Mouse (Mus musculus) cerebellum, adult 9-10 months (tissue): ENCODE results near the gene Zc3h12a.

Experiments
- DNase-seq: peaks from one replicate; pipeline ENCODE4 v3.0.0; 2022

The Zc3h12a gene

DNA sequence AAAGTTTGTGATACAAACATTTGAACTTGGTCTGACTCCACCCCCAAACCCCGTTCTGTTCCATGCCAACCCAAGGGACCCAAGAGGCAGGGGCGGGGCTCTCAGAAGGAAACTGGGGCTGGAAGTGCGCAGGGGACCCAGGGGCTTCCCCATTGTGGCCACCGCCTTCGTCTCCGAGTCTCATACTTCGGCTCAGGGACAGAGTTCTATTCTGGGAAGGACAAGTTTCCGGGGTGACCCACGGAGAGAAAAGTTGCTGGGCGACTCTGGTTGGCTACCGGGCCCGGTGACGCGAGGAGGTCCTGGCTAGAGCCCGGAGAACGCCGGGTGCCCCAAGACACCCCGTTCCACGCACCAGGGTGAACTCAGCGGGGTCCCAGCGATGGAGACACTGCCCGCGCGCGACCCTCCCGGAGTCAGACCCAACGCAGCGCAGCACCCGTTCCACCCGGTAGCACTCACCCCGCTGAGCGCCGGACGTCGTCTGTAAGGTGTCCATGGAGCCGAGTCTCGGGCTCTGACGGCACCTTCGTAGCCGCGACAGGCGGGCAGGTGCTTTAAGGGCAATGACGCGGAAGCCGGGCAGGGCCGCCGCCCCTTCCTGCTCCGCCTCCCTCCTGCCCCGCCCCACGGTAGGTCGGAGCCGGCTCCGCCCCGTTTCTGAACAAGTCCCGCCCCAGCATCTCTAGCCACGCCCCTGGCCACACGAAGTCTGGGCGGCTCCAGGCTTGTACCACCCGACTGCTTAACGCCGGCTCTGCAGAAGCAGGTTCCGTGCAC is at the start of gene Zc3h12a:
Gene Zc3h12a, minus strand, starts transcription at position 536 of the 780 bp plus-strand sequence.
- DNase-seq = peak; percentile 41

DNA sequence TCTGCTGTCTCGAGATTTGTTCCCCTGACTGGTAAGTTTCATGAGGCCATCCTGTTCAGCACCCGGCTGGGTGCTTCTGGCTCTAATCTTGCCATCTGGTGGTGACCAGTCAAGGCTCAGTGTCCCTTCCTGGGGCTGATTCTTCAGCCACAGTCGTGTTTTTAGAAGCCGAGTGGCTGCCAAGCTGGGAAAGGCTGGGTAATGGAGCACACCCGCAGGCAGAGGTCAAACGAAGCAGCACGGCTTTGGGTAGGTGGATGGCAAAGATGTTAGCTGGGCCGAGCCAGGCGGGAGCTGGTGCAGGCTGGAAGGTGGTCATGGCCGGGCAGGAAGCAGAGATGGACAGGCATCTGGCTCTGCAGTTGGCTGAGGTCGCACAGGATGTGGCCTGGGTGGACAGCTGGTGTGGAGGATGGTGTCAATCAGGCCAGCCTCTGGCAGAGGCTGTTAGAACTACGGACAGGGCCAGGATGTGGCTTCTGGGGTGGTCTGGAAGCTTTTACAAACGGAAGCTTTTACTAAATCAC is 49.1 kb upstream of the Zc3h12a start:
- DNase-seq = peak; percentile 37

DNA sequence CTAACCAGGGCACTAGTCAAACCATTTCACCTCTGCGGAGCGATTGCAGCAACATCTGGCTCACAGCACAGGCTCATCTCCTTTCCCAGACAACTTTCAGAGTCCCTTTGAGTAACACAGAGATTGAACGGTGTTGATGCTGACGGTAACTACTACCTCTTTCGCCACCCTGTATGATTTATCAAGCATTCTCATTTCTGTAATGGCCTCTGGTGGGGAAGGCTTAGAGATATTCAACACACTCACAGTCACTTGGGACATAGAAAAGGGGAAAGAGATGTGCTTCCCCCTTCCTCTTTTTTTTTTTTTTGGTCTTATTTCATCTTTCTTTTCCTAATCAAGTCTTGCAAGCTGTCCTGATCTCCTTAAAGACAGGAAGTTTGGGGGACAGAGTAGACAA is 48.5 kb upstream of the Zc3h12a start:
- no peak for DNase-seq

DNA sequence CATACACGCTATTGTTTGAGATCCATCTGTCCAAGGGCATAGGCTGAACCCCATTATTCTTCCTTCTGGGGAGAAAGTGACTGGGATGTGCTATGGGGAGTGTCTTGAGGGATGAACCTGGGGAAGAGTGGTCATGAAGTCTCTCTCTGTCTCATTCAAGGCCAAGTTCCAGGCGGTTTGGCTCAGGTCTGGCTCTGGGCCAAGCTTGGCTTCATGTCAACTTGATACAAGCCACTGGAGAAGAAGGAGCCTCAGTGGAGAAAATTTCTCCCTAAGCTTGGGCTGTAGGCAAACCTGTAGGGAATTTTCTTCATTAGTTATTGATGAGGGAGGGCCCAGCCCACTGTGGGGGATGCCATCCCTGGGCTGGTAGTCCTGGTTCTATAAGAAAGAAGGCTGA is 48.0 kb upstream of the Zc3h12a start:
- DNase-seq = peak; percentile 71

DNA sequence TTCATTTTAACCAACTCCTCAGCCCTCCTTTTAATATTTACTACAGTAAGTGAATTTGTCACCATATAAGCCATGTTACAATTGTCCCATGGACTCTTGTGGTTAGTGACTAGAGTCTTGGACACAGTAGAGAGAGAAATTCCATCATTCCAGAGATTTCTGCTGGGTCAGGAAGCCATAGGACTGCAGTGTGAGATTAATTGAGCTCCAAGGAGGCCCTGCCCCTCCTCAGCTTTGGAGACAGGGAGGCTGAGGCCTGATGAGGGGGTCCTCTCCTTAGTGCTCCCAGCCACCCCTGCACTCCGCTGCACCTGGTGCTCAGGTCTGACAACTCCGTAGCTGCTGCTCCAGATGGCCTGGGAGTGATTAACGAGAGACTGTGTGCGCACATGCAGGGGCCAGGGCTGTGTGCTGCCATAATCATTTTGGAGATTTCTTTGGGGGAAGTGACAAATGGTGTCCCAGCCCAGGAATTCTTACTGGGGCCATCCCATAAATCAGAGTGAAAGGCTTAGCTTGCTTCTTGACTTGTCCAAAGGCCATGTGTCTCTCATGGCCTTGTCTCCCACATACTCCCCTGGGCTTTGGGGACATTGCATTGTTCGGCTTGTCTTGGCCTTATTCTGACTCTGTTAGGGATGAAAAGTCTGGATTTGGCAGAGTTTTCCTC is 47.0 kb upstream of the Zc3h12a start:
- DNase-seq = no peak

DNA sequence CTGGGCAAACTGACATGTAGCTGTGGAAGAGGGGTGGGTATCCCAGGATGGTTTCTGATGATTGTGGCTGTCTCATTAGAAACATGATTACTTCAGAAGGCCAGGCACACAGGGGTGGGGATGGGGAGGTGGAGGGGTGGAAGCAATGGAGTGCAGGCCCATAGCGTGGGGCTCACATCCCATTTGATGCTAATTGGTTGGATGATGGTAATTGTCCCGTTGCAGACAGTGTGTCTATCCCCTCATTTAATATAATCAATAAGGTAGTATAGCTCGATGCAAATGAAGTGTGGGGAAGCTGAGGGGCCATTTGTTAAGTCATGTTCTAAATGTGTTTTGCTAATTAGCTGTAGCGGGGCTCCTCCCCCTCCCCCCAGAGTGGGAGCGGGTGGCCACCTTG is 45.5 kb upstream of the Zc3h12a start:
- DNase-seq = no peak

DNA sequence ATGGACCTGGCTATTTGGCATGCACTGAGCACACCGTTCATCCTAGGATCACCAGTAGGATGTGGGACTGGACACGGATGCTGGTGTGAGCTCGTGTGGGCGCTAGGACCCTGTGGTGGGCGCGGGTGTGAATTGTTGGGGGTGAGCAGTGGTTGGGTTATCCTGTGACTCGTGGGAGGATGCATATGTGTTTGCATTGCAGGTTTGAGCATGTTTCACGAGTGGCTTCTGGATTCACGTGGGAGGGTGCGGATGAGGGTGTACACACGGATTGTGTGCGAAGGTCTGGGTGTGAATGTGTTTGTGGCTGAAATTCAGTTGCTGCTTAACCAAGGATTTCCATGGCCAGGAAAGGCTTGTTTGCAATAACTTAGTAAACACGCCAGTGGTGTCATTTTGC is 45.1 kb upstream of the Zc3h12a start:
- no peak for DNase-seq

DNA sequence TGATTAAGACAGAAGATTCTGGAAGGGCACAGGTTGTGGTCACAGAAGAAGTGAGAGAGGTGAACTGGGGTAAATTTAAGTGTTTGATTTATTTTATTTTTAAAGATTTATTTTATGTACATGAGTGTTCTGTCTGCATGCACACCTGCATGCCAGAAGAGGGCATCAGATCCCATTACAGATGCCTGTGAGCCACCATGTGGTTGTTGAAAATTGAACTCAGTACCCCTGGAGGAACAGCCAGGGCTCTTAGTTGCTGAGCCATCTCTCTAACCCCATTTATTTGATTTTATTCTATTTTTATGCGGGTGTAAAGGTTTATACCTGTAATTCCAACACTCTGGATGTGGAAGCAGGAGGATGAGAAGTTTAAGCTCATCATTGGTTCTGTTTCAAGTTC is 40.1 kb upstream of the Zc3h12a start:
- no peak for DNase-seq

DNA sequence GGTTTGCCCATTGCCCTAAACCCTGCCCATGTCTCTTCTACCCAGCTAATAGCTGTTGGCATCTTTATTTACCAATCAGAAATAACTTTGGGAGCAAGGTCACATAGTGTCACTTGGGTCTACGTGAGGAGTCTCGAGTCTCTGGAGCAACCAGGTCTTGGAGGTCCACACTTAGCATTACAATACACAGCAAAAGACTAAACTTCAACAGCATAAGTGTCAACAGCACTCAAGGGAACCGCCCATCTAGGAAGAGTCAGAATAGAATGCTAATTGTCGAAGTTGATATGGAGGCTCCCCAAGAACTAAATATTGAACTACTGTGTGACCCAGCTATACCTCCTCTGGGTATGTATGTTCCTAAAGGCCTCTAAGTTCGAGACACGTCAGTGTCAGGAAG is 37.2 kb upstream of the Zc3h12a start:
- DNase-seq = no peak

DNA sequence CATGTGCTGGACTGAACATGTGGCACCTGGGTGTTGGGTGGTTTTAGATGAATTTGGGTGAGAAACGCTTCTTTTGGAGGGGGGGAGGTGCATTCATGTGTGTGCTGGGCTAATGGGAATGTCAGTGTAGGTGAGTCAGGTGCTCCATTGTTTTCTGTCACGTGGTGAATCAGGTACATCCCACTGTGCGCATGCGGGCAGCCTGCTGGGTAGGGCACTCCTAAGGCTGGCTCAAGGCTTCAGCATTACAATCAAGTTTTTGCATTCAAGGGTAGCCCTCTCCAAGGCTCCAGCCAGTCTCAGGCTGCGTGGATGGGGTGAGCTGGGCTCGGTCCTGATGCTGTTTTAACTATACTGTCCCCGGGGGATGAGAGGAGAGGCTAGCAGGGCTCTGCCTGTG is 35.1 kb upstream of the Zc3h12a start:
- no peak for DNase-seq

DNA sequence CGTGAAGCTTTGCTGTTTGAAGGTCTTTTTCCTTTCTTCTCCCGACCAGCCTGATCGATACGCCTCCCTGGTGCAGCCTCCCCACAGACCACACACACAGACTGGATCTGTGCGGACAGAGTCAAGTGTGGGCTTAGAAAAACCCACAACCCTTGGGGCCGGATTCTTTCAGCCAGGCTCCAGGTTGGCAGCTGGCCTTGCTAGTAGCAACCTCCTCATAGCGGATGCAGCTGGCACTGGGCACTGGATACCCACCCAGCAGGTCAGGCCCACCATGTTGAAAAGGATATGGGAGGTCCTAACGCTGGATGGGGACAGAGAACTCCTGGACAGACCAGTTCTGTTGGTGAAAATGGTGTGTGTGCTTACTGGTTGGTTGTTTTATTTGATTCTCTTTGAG is 33.8 kb upstream of the Zc3h12a start:
- no peak for DNase-seq

DNA sequence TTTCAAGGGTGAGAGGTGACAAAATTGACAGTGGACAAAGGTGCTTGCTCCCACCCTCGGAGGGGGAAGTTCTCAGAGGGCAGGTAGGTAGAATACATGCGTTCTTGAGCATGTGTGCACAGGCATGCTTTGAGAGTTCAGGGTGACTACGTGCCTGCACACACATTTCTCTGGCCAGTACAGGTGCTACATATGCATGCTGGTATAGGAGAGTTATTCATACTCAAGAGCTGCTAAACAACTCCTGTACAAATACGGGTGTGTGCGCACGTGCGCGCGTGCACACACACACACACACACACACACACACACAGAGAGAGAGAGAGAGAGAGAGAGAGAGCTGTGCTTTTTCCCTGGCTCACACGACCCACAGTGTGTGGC is 33.3 kb upstream of the Zc3h12a start:
- no peak for DNase-seq

DNA sequence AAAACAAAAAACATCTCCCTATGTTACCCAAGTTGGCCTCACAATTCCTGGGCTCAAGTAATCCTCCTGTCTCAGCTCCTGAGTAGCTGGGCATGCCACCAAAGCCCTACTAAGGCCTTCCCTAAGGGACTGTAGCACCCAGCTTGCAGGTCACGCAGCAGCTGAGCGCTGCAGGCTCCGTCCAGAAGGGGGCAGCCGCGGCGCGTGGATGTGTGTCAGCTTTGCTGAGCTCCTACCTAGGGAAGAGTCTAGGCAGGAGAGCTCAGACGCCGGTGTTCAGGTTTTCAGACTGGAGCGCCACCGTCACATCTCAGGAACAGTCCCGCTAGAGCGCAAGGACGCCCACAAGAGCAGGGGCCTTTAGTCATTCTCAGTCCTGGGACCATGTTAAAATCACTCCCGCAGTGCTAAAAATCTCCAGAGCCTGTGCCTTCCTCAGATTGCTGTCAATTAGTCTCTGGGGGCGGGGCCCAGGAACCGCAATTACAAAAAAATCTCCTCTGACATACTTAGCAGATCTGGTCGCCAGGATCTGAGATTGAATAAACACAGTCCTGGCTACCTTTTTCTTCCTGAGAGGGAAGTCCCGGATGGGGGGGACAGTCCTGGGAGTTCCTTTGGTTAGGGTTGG is 32.8 kb upstream of the Zc3h12a start:
- peak; percentile 91 for DNase-seq

DNA sequence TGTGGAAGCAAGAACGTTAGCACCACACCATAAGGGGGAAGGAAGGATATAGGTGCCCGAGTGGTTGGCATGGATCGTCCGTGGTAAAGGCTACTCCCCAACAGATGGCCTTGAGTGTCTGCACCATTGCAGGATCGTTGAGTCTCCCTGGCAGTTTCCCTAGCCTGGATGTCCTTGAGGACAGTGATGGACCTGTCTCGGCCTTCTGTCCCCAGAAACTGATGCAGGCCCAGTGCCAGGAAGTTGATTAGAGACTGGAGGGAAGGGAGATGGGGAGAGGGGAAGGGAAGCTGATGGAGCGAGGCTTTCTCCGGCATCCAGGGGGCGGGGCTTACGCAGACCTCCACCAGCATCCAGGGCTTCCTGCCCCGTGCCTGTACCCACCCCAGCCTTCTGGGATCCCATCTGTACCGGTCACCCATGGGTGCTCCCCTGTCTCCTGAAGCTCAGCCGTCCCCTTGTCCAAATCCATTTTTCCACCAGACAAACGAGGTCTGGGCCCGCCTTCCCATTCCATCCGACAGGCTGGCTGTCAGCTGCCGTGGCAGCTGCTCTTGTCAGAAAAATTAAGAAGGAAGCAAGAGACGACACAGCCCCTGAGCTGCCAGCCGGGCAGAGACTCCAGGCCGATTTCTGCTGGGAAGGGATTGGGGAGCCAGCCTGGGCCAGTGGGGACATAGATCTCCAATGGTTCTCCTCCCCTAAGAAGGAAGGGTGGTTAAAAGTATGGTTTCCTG is 31.1 kb upstream of the Zc3h12a start:
- DNase-seq = peak; percentile 62

DNA sequence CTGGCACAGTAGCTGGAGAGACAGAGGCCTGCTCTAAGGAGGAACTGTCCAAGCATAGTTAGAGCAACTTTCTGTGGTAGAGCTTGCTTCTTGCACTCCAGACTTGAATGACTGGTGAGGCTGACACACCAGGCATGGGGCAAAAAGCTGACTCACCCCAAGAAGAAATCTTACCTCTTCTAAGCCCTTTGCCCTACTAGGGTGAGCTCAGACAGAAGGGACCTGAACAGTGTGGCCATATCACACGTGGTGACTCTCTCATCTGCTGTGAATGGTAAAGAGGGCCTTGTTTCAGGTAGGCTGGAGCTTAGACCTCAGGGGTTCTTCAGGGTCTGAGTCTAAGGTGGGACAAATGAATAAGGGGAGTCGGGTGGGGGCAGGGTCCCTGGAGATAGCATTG is 30.4 kb upstream of the Zc3h12a start:
- no peak for DNase-seq

DNA sequence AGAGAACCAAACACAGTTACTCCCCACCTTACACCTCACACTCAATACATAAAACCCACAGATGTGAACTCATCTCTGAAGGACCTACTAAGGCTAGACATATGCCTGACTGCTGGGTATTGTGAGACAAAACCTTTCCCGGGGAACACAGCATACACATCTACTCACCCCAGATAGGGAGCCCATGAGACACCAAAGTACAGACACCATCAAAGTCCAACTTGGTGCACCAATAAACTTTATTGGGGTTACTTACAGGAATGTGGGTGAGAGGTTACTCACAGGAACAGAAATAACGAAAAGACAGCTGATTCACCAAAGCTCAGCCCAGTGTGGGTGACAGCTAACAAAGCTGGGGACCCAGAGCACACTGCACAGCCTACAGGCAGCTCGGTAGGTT is 29.7 kb upstream of the Zc3h12a start:
- no peak for DNase-seq

DNA sequence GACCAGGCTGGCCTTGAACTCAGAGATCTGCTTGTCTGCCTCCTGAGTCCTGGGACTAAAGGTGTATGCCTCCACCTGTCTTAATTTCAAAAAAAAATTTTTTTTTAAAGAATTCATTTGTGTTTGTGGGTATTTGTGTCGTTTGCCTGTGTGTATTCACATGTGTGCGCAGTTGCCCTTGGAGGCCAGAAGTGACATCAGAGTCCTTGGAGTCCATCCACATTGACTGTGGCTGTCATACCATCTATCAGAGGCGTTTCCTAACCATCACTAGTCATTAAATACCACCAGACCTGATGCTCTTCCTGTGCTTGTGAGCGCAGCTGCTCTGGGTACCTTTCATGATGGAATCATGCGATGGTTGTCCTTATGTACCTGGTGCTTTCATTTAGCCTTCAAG is 28.0 kb upstream of the Zc3h12a start:
- no peak for DNase-seq

DNA sequence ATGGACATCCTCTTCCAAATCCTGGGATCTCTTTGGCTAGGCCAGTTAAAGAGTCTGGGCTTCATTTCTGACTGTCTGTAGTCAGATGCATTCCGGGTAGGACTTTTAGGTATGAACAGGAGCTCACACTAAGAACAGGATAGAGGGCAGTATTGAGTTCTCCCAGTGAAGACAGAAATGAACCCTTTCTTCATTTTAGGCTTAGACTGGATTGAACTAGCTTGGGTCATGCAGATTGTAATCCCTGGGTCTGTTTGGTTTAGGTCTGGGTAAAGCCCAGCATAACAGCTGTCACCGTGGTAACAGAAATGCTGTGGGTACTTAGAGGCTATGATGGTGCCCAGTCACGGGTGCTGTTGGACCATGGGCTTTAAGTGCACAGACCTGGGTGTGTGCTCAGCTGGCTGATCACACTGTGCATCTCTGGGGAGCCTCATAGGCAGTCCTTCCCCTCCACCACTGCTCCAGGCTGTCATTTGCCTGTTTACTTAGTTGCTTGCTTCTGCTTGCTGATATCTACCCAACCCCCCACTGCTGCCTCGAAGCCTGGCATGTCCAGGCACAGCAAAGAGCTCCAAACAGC is 26.1 kb upstream of the Zc3h12a start:
- DNase-seq = no peak

DNA sequence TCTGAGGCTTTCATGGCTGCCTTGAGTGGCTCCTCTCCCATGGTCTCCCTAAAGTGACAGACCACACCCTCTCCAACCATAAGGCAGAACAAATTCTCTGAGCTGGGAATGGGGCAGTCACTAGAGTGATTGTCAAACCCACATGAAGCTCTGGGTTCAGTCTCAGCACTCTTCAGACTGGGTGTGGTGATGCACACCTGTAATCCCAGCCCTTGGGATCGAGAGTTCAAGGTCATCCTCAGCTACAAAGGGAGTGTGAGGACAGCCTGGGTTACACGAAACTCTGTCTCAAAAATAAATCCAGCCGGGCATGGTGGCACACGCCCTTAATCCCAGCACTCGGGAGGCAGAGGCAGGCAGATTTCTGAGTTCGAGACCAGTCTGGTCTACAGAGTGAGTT is 24.8 kb upstream of the Zc3h12a start:
- DNase-seq = no peak

DNA sequence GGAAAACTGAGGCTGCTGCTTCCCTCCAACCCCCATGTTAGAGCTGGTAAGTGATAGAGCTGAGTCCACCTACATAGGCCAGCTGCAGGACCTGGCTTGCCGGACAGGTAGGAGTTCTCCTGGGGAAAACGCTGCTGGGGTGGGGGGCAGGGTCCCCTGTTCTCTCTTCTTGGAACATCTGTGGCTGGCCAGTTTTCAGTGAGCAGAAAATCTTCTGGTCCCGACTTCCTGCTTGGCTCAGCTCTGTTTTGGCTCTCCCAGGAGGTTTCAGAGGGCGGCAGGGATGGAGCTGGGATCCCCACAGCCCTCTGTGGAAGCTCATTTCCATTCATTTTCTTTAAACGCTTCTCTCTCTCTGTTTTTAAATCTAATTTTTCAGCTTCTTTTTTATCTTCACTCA is 21.8 kb upstream of the Zc3h12a start:
- no peak for DNase-seq

DNA sequence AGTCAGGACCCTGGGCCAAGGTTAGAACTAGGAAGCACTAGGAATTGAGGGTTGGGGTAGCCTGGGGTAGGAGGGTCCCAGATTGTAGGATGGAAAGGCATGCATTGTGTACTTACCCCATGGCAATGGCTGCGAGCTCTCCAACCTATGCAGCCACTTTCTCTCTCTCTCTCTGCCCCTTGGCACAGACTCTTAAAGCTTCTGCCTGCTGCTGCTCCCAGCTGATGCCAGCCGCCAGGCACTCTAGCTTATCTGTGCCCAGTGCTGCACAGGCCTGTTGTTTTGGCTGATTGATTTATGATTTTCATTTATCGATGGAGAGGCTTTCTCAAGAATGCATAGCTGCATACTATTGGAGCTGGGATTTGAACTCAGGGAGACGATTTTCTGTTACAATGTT is 20.3 kb upstream of the Zc3h12a start:
- DNase-seq = no peak

DNA sequence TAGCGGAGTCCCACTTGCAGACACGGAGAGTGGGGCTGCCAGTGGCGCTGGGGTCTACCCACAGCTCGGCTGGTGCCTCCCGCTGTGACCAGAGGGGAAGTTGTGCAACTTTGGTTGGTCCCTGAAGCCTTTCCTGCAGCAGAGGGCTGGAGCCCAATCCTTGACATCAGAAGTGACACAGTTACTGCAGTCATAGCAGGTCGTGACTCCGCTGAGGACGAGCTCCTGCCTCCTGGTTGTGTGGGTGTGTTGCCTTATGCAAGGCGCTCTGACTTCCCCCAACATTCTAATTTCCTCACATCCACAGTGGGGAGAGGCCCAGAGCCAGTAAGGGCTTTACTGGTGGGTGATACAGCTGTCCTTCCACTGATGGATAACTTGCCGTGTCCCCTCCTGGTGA is 17.6 kb upstream of the Zc3h12a start:
- no peak for DNase-seq

DNA sequence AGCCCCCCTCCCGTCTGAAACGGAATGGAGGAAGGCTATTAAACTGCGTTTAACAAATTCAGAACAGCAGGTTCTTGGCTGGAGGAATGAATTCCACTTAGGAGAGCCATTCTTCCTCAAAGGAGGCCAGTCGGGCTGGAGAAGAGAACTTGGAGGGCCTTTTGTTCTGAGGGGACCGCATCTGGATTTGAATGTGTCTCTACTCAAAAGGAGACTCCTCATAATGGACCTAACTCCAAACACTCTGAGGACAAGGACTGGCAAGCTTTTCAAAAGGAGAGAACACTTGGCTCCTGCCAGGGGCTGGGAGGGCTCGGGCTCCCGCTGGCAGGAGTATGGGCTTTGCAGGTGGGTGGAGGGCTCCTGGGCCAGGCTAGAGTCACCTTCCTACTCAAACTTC is 17.0 kb upstream of the Zc3h12a start:
- DNase-seq = peak; percentile 14
